Mouse (Mus musculus) C2C12 (cell line): Measurements from ENCODE around the gene Zfp513. TPM values are rescaled to one million over a fixed set of nuclear protein-coding genes. Genes with fewer than 3 reads are reported as not detected.

Experiments
- H3K27me3 ChIP-seq: one replicate; pipeline ENCODE4 v1.6.1; 2011; ENCODE audit not compliant: control insufficient read depth, insufficient read depth, insufficient read length
- H3K36me3 ChIP-seq: one replicate; pipeline ENCODE4 v1.6.1; 2011; ENCODE audit not compliant: control insufficient read depth, insufficient read depth
- H3K4me3 ChIP-seq: one replicate; pipeline ENCODE4 v1.5.1; 2011; ENCODE audit warnings: mild to moderate bottlenecking, control low read depth; ENCODE audit not compliant: poor library complexity, insufficient read depth, severe bottlenecking
- H3K79me2 ChIP-seq: one replicate; pipeline ENCODE4 v1.6.1; 2011; ENCODE audit not compliant: control insufficient read depth, insufficient read depth
- H3K79me3 ChIP-seq: one replicate; pipeline ENCODE4 v1.6.1; 2011; ENCODE audit warnings: low read depth, control low read depth
- H3ac ChIP-seq: one replicate; pipeline ENCODE3; 2011; ENCODE audit warnings: low read depth; ENCODE audit not compliant: control insufficient read depth, insufficient read length
- MYOG ChIP-seq: IDR thresholded peaks from one replicate; pipeline ENCODE4 v1.6.1; 2011; ENCODE audit not compliant: control insufficient read depth, insufficient read length; ENCODE audit errors: extremely low read depth
- polyA plus RNA-seq: library from polyadenylated mRNA; unstranded; fragments of >200 nt; fragmentation: generic; extraction: Trizol; gene quantifications from one replicate; pipeline ENCODE4 v1.2.1, GENCODE M21; 2012; ENCODE audit warnings: missing spikeins

Gene Zfp513
- polyA plus RNA-seq, 1 experiment: 20.9 TPM

- Histone ChIP-seq H3K79me2 (no peaks in the 10 kb centered on the region), H3K79me3 (no peaks in the 10 kb centered on the region), H3ac (no peak overlapping the region), H3K36me3 (peaks cover 14% of the 10 kb centered on the region), H3K27me3 (no peaks in the 10 kb centered on the region), H3K4me3 (no peak overlapping the region)
- TF ChIP-seq MYOG: no peak
These were observed 52.3 kb downstream of the Zfp513 start for GRCm38 (mm10) chr5:31149781-31150180.

Other genes starting within 250 kb of the Zfp513 start
- 108 TPM for gene Preb, start 241.9 kb downstream of the Zfp513 start, polyA plus RNA-seq
- 0.07 TPM for gene Tcf23, start 233.6 kb downstream of the Zfp513 start, polyA plus RNA-seq
- gene Atraid, start 154.0 kb downstream of the Zfp513 start, polyA plus RNA-seq: 70.7 TPM
- 11.6 TPM for gene Slc5a6, start 153.4 kb downstream of the Zfp513 start, polyA plus RNA-seq
- 64.9 TPM for gene Cad, start 147.5 kb downstream of the Zfp513 start, polyA plus RNA-seq
- not detected for gene Dnajc5g, start 96.0 kb downstream of the Zfp513 start, polyA plus RNA-seq
- 0.71 TPM for gene Slc30a3, start 94.1 kb downstream of the Zfp513 start, polyA plus RNA-seq
- 6.5 TPM for gene Trim54, start 85.6 kb downstream of the Zfp513 start, polyA plus RNA-seq
- not detected for gene Ucn, start 63.5 kb downstream of the Zfp513 start, polyA plus RNA-seq
- 35.6 TPM for gene Mpv17, start 48.1 kb downstream of the Zfp513 start, polyA plus RNA-seq
- 2.9 TPM for gene Gm29609, start 22.4 kb downstream of the Zfp513 start, polyA plus RNA-seq
- 36.9 TPM for gene Gtf3c2, start 22.2 kb downstream of the Zfp513 start, polyA plus RNA-seq
- 115 TPM for gene Snx17, start 9.1 kb downstream of the Zfp513 start, polyA plus RNA-seq
- gene Eif2b4, start 8.9 kb downstream of the Zfp513 start, polyA plus RNA-seq: 46.8 TPM
- 159 TPM for gene Ppm1g, start 18.4 kb upstream of the Zfp513 start, polyA plus RNA-seq
- 59.1 TPM for gene Nrbp1, start 38.6 kb upstream of the Zfp513 start, polyA plus RNA-seq
- gene Gm9970, start 38.9 kb upstream of the Zfp513 start, polyA plus RNA-seq: 0.09 TPM
- gene Krtcap3, start 49.4 kb upstream of the Zfp513 start, polyA plus RNA-seq: 0.88 TPM
- gene Ift172, start 88.8 kb upstream of the Zfp513 start, polyA plus RNA-seq: 10.7 TPM
- 17.7 TPM for gene Fndc4, start 93.8 kb upstream of the Zfp513 start, polyA plus RNA-seq
- not detected for gene Gckr, start 95.1 kb upstream of the Zfp513 start, polyA plus RNA-seq